Mouse (Mus musculus): ENCODE measurements around the gene Pla2g5. TPM values are rescaled to one million over a fixed set of nuclear protein-coding genes. Genes with fewer than 3 reads are reported as not detected.
"Not testable (repeated sequence)": the region's sequence is repeated elsewhere in the genome, so short reads cannot be mapped to it uniquely, and the experiment has no call there.

The Pla2g5 gene
- polyA plus RNA-seq, 1 experiment from 2014 or later: 0.14 TPM

GRCm38 (mm10) chr4:138877731-138878130 is 14.4 kb upstream of the Pla2g5 start, which contains the start of gene Pla2g2e:
Gene Pla2g2e, plus strand, starts transcription at chr4:138877942.
- peaks cover 16% of the 10 kb centered on the region for H3K4me1 ChIP-seq
- H3K4me3 ChIP-seq: no peak within 1 kb of the TSS
- no peak within 1 kb of the TSS for H3K9ac ChIP-seq
- H3K27me3 ChIP-seq: 0 out of 2 replicates have a peak, but pooled peaks cover 8% of the 10 kb centered on the region
- ATAC-seq (ENCODE audit: low FRiP score, low read depth): no peak
- 75% methylated on average over 4 of the region's 4 CpGs for WGBS
- H3K9me3 ChIP-seq: no peaks in the 10 kb centered on the region
- no peak within 1 kb of the TSS for H3K4me2 ChIP-seq (replicated peaks)
- no peak within 1 kb of the TSS for H3K27ac ChIP-seq
- no peaks in the 10 kb centered on the region for H3K36me3 ChIP-seq

- 92% methylated on average over 2 of the region's 2 CpGs for WGBS
- Histone ChIP-seq H3K27ac (no peak overlapping the region), H3K27me3 (0 out of 2 replicates have a peak, but pooled peaks cover 6% of the 10 kb centered on the region), H3K9me3 (no peaks in the 10 kb centered on the region), H3K9ac (no peak overlapping the region), H3K36me3 (no peaks in the 10 kb centered on the region), H3K4me1 (peaks cover 6% of the 10 kb centered on the region), H3K4me3 (no peak overlapping the region), H3K4me2 (replicated peaks) (no peak overlapping the region)
- ATAC-seq (ENCODE audit: low FRiP score, low read depth): no peak
Measured at GRCm38 (mm10) chr4:138875986-138876385, 12.7 kb upstream of the Pla2g5 start.

- not testable (repeated sequence) for H3K27me3 ChIP-seq; H3K4me2 ChIP-seq (replicated peaks); H3K4me3 ChIP-seq; H3K36me3 ChIP-seq; H3K4me1 ChIP-seq; H3K9ac ChIP-seq; H3K9me3 ChIP-seq; ATAC-seq (ENCODE audit: low FRiP score, low read depth); H3K27ac ChIP-seq
- 79% methylated on average over 2 of the region's 2 CpGs for WGBS
Measured at GRCm38 (mm10) chr4:138875275-138875674, 12.0 kb upstream of the Pla2g5 start.

- 90% methylated on average over 6 of the region's 6 CpGs for WGBS
- Histone ChIP-seq H3K27me3 (no peaks in the 10 kb centered on the region), H3K27ac (no peak within 1 kb of the TSS), H3K4me1 (no peaks in the 10 kb centered on the region), H3K9ac (no peak within 1 kb of the TSS), H3K9me3 (no peaks in the 10 kb centered on the region), H3K4me2 (replicated peaks) (no peak within 1 kb of the TSS), H3K4me3 (no peak within 1 kb of the TSS), H3K36me3 (no peaks in the 10 kb centered on the region)
- ATAC-seq (ENCODE audit: low FRiP score, low read depth): no peak
Measured at GRCm38 (mm10) chr4:138873864-138874263, 10.6 kb upstream of the Pla2g5 start, which contains the start of gene Gm13030. Gene Gm13030, minus strand, starts transcription at chr4:138873964.

- H3K9me3 ChIP-seq: no peaks in the 10 kb centered on the region
- no peaks in the 10 kb centered on the region for H3K27me3 ChIP-seq
- no peak overlapping the region for H3K9ac ChIP-seq
- no peak overlapping the region for H3K4me2 ChIP-seq (replicated peaks)
- no peaks in the 10 kb centered on the region for H3K4me1 ChIP-seq
- 41% methylated on average over 8 of the region's 8 CpGs for WGBS
- no peak overlapping the region for H3K27ac ChIP-seq
- no peak overlapping the region for H3K4me3 ChIP-seq
- ATAC-seq (ENCODE audit: low FRiP score, low read depth): no peak
- H3K36me3 ChIP-seq: no peaks in the 10 kb centered on the region
Measured at GRCm38 (mm10) chr4:138868666-138869065, 5.4 kb upstream of the Pla2g5 start.

- Histone ChIP-seq H3K36me3 (no peaks in the 10 kb centered on the region), H3K4me1 (no peaks in the 10 kb centered on the region), H3K4me3 (no peak overlapping the region), H3K9me3 (no peaks in the 10 kb centered on the region), H3K9ac (no peak overlapping the region), H3K27me3 (no peaks in the 10 kb centered on the region), H3K27ac (no peak overlapping the region), H3K4me2 (replicated peaks) (no peak overlapping the region)
- no peak for ATAC-seq (ENCODE audit: low FRiP score, low read depth)
- WGBS: 15% methylated on average over 7 of the region's 7 CpGs
Measured at GRCm38 (mm10) chr4:138866413-138866812, 3.1 kb upstream of the Pla2g5 start.

- no peak for ATAC-seq (ENCODE audit: low FRiP score, low read depth)
- Histone ChIP-seq H3K27me3 (no peaks in the 10 kb centered on the region), H3K36me3 (no peaks in the 10 kb centered on the region), H3K9ac (no peak overlapping the region), H3K27ac (no peak overlapping the region), H3K4me3 (no peak overlapping the region), H3K9me3 (no peaks in the 10 kb centered on the region), H3K4me1 (no peaks in the 10 kb centered on the region), H3K4me2 (replicated peaks) (no peak overlapping the region)
- WGBS: 74% methylated on average over 6 of the region's 6 CpGs
Measured at GRCm38 (mm10) chr4:138865991-138866390, 2.7 kb upstream of the Pla2g5 start.

GRCm38 (mm10) chr4:138865092-138865491 is 1.8 kb upstream of the Pla2g5 start:
- Histone ChIP-seq H3K9ac (no peak overlapping the region), H3K27me3 (no peaks in the 10 kb centered on the region), H3K4me1 (0 out of 2 replicates have a peak, but pooled peaks cover 1% of the 10 kb centered on the region), H3K9me3 (no peaks in the 10 kb centered on the region), H3K27ac (no peak overlapping the region), H3K4me3 (no peak overlapping the region), H3K36me3 (no peaks in the 10 kb centered on the region), H3K4me2 (replicated peaks) (no peak overlapping the region)
- 9% methylated on average over 5 of the region's 5 CpGs for WGBS
- ATAC-seq (ENCODE audit: low FRiP score, low read depth): no peak

- H3K36me3 ChIP-seq: no peaks in the 10 kb centered on the region
- H3K9ac ChIP-seq: no peak overlapping the region
- H3K9me3 ChIP-seq: no peaks in the 10 kb centered on the region; the same call in 1 of the 2 replicates
- H3K4me1 ChIP-seq: peaks cover 5% of the 10 kb centered on the region; the same call in 1 of the 2 replicates
- no peaks in the 10 kb centered on the region for H3K27me3 ChIP-seq
- WGBS: 4% methylated on average over 13 of the region's 13 CpGs
- peak overlapping the region; percentile 26 for H3K4me3 ChIP-seq
- peak overlapping the region; percentile 48 for H3K4me2 ChIP-seq (replicated peaks)
- no peak; the same call in 1 of the 2 replicates for ATAC-seq (ENCODE audit: low FRiP score, low read depth)
- no peak overlapping the region for H3K27ac ChIP-seq
Measured at GRCm38 (mm10) chr4:138859728-138860127, 3.6 kb downstream of the Pla2g5 start.

- no peak overlapping the region for H3K27ac ChIP-seq
- no peaks in the 10 kb centered on the region; the same call in 1 of the 2 replicates for H3K9me3 ChIP-seq
- no peaks in the 10 kb centered on the region for H3K27me3 ChIP-seq
- H3K36me3 ChIP-seq: no peaks in the 10 kb centered on the region
- no peak overlapping the region for H3K9ac ChIP-seq
- ATAC-seq (ENCODE audit: low FRiP score, low read depth): no peak
- 23% methylated on average over 9 of the region's 9 CpGs for WGBS
- H3K4me2 ChIP-seq (replicated peaks): peak overlapping the region; percentile 48
- H3K4me3 ChIP-seq: peak overlapping the region; percentile 26
- peaks cover 5% of the 10 kb centered on the region; the same call in 1 of the 2 replicates for H3K4me1 ChIP-seq
Measured at GRCm38 (mm10) chr4:138859245-138859644, 4.0 kb downstream of the Pla2g5 start.

- peaks cover 5% of the 10 kb centered on the region; the same call in 1 of the 2 replicates for H3K4me1 ChIP-seq
- H3K27me3 ChIP-seq: no peaks in the 10 kb centered on the region
- H3K4me3 ChIP-seq: no peak overlapping the region
- H3K27ac ChIP-seq: no peak overlapping the region
- WGBS: 81% methylated on average over 15 of the region's 15 CpGs
- no peak overlapping the region for H3K4me2 ChIP-seq (replicated peaks)
- no peaks in the 10 kb centered on the region for H3K36me3 ChIP-seq
- no peak overlapping the region for H3K9ac ChIP-seq
- no peaks in the 10 kb centered on the region; the same call in 1 of the 2 replicates for H3K9me3 ChIP-seq
- no peak for ATAC-seq (ENCODE audit: low FRiP score, low read depth)
Measured at GRCm38 (mm10) chr4:138858446-138858845, 4.8 kb downstream of the Pla2g5 start.

- no peak overlapping the region for H3K27ac ChIP-seq
- H3K36me3 ChIP-seq: no peaks in the 10 kb centered on the region
- H3K4me3 ChIP-seq: no peak overlapping the region
- ATAC-seq (ENCODE audit: low FRiP score, low read depth): no peak
- H3K9me3 ChIP-seq: no peaks in the 10 kb centered on the region; the same call in 1 of the 2 replicates
- no peaks in the 10 kb centered on the region for H3K27me3 ChIP-seq
- no peak overlapping the region for H3K9ac ChIP-seq
- peaks cover 5% of the 10 kb centered on the region; the same call in 1 of the 2 replicates for H3K4me1 ChIP-seq
- no peak overlapping the region for H3K4me2 ChIP-seq (replicated peaks)
- WGBS: 84% methylated on average over 10 of the region's 10 CpGs
Measured at GRCm38 (mm10) chr4:138857576-138857975, 5.7 kb downstream of the Pla2g5 start.

GRCm38 (mm10) chr4:138856491-138856890 is 6.8 kb downstream of the Pla2g5 start:
- no peak for ATAC-seq (ENCODE audit: low FRiP score, low read depth)
- Histone ChIP-seq H3K9ac (no peak overlapping the region), H3K9me3 (no peaks in the 10 kb centered on the region; the same call in 1 of the 2 replicates), H3K27ac (no peak overlapping the region), H3K4me1 (peaks cover 5% of the 10 kb centered on the region; the same call in 1 of the 2 replicates), H3K4me3 (no peak overlapping the region), H3K4me2 (replicated peaks) (no peak overlapping the region), H3K36me3 (no peaks in the 10 kb centered on the region), H3K27me3 (no peaks in the 10 kb centered on the region)
- WGBS: 33% methylated on average over 7 of the region's 7 CpGs

Data from limb, embryonic 13.5 days (tissue).